Mouse (Mus musculus) olfactory bulb, adult 2 months (tissue): Measurements from ENCODE around the gene 2700081O15Rik. TPM values are rescaled to one million over a fixed set of nuclear protein-coding genes. Genes with fewer than 3 reads are reported as not detected.

Source experiments
- H3K27ac ChIP-seq: fragments of 200-500 bp; 2 replicates; pipeline ENCODE4 v1.5.1; 2012; ENCODE audit warnings: low read depth, low read length; ENCODE audit not compliant: insufficient read depth
- H3K4me1 ChIP-seq: fragments of 200-500 bp; 2 replicates; pipeline ENCODE4 v1.6.1; 2012; ENCODE audit warnings: low read length; ENCODE audit not compliant: control insufficient read depth, insufficient read depth
- H3K4me3 ChIP-seq: fragments of 200-500 bp; 2 replicates; pipeline ENCODE4 v1.5.1; 2012; ENCODE audit warnings: mild to moderate bottlenecking, low read depth, low read length, moderate library complexity; ENCODE audit not compliant: insufficient read depth
- CTCF ChIP-seq: fragments of 200-500 bp; IDR thresholded peaks from 2 replicates; pipeline ENCODE4 v1.5.1; 2012; ENCODE audit warnings: low read depth, mild to moderate bottlenecking, low read length, moderate library complexity; ENCODE audit not compliant: insufficient read depth
- POLR2A ChIP-seq: fragments of 200-500 bp; IDR thresholded peaks from 2 replicates; pipeline ENCODE4 v1.6.1; 2012; ENCODE audit warnings: mild to moderate bottlenecking, low read depth, low read length, moderate library complexity; ENCODE audit not compliant: insufficient read depth
- WGBS: fragments of 180-500 bp; shearing (Covaris S2); methylation state at CpG from one replicate; pipeline ENCODE4 v1.1.7; 2018; 5-methylcytosine and 5-hydroxymethylcytosine counted together
- polyA plus RNA-seq: library from polyadenylated mRNA; stranded (reverse); fragments of >200 nt; gene quantifications from 2 replicates; pipeline ENCODE4 v1.2.4, GENCODE M21; 2012; ENCODE audit warnings: low replicate concordance; ENCODE audit not compliant: missing spikeins, insufficient read depth, insufficient read length

Gene 2700081O15Rik
- polyA plus RNA-seq, 1 experiment = not detected

- Histone ChIP-seq H3K27ac (no peak overlapping the region), H3K4me3 (no peak overlapping the region), H3K4me1 (0 out of 2 replicates have a peak, but pooled peaks cover 2% of the 10 kb centered on the region)
- 90% methylated on average over 2 of the region's 2 CpGs for WGBS
- TF ChIP-seq CTCF = no peak
- TF ChIP-seq POLR2A = no peak
These were observed 41.9 kb downstream of the 2700081O15Rik start for GRCm38 (mm10) chr19:7459370-7459769.

- H3K27ac ChIP-seq = no peak overlapping the region
- H3K4me1 ChIP-seq = no peaks in the 10 kb centered on the region
- H3K4me3 ChIP-seq = no peak overlapping the region
- TF ChIP-seq POLR2A = no peak
- no peak for TF ChIP-seq CTCF
These were observed 50.5 kb downstream of the 2700081O15Rik start for GRCm38 (mm10) chr19:7467915-7468314.

GRCm38 (mm10) chr19:7470643-7471042, 53.2 kb downstream of the 2700081O15Rik start:
- WGBS = 82% methylated on average over 2 of the region's 2 CpGs
- no peak overlapping the region for H3K4me3 ChIP-seq
- no peaks in the 10 kb centered on the region for H3K4me1 ChIP-seq
- TF ChIP-seq POLR2A (no peak), CTCF (no peak)
- H3K27ac ChIP-seq = no peak overlapping the region

Other genes with a start within 250 kb of the 2700081O15Rik start
- not detected in 2 replicates for gene Otub1, start 211.3 kb upstream of the 2700081O15Rik start, polyA plus RNA-seq
- not detected in 2 replicates for gene Cox8a, start 200.0 kb upstream of the 2700081O15Rik start, polyA plus RNA-seq
- gene Naa40, start 176.4 kb upstream of the 2700081O15Rik start, polyA plus RNA-seq = not detected in 2 replicates
- gene Rcor2, start 150.3 kb upstream of the 2700081O15Rik start, polyA plus RNA-seq = not detected in 2 replicates
- gene Mark2, start 75.8 kb upstream of the 2700081O15Rik start, polyA plus RNA-seq = not detected in 2 replicates
- not detected in 2 replicates for gene Spindoc, start 34.6 kb upstream of the 2700081O15Rik start, polyA plus RNA-seq
- 345 and 642 TPM in 2 replicates for gene Rtn3, start 65.7 kb downstream of the 2700081O15Rik start, polyA plus RNA-seq
- not detected in 2 replicates for gene Atl3, start 76.4 kb downstream of the 2700081O15Rik start, polyA plus RNA-seq
- gene Pla2g16, start 139.8 kb downstream of the 2700081O15Rik start, polyA plus RNA-seq = not detected in 2 replicates
- not detected in 2 replicates for gene Lgals12, start 189.6 kb downstream of the 2700081O15Rik start, polyA plus RNA-seq
- gene Hrasls5, start 194.9 kb downstream of the 2700081O15Rik start, polyA plus RNA-seq = not detected in 2 replicates